Mouse (Mus musculus): ENCODE results near the gene Gm21882.
"Not testable (repeated sequence)": the region's sequence is repeated elsewhere in the genome, so short reads cannot be mapped to it uniquely, and the experiment has no call there.

Gm21882 gene

DNA sequence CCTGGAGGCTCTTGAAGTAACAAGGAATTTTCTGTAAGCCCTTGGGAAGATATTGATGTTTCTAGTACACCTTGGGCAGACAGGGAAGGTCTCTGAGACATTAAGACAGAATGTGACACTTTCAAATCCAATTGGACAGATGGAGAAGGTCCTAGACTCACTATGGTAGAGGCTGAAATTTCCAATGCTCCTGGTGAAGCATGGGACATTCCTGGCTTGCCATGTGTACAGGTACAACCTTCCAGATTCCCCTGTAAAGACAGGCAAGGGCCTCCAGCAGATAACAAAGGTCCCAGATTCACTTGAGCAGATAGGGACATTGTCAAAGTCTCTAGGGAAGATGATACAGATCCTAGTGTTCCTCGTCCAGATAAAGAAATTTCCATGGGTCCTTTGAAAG, at the start of gene Gm21882:
TSS of gene Gm21882 (minus strand) at position 101 of the 400 bp plus-strand sequence.
- DNase-seq: not testable (repeated sequence)

All from kidney, adult 8-10 months (tissue).